In genomic region chr14:29722386-29723221, GRCm38 (mm10) we compare ENCODE assay signal across 9 mouse cellular contexts. TPM values are rescaled to one million over a fixed set of nuclear protein-coding genes. Genes with fewer than 3 reads are reported as not detected.
DNase-seq lines count a peak whose midpoint lies in the region; ATAC-seq lines count a peak whose summit lies in the region.
"Had no signal": no experiment of that assay in that cellular context is flagged by ENCODE, and none has a peak within 500 bp of the region (broad histone marks: within the 10 kb centered on the region; RNA-seq: fewer than 3 reads in every experiment).

No protein-coding gene starts in this region.

- H3K27me3 ChIP-seq in embryonic facial prominence, embryonic 14.5 days (replicated peaks; ENCODE audit: control insufficient read depth, insufficient read depth, low read length), result peaks cover 65% of the 10 kb centered on the region
- H3K27me3 ChIP-seq in hindbrain, embryonic 13.5 days, result peaks cover 78% of the 10 kb centered on the region
- H3K27me3 ChIP-seq in limb, embryonic 15.5 days, result peaks cover 83% of the 10 kb centered on the region

- H3K4me2 ChIP-seq in embryonic facial prominence, embryonic 14.5 days (ENCODE audit: low read depth, low read length), result peak overlapping the region; percentile 98
- peak overlapping the region; percentile 98 for H3K4me2 ChIP-seq in hindbrain, embryonic 13.5 days
- H3K4me2 ChIP-seq in limb, embryonic 15.5 days, result peak overlapping the region; percentile 99

- peak overlapping the region; percentile 80 for H3K27ac ChIP-seq in embryonic facial prominence, embryonic 14.5 days (replicated peaks; ENCODE audit: low read depth, low read length)
- peak overlapping the region; percentile 91 for H3K27ac ChIP-seq in hindbrain, embryonic 13.5 days
- peak overlapping the region; percentile 50 for H3K27ac ChIP-seq in limb, embryonic 15.5 days

- WGBS in embryonic facial prominence, embryonic 14.5 days, result under 1% methylated on average over 50 of the region's 76 CpGs
- under 1% methylated on average over 75 of the region's 76 CpGs for WGBS in hindbrain, embryonic 13.5 days
- WGBS in limb, embryonic 15.5 days, result under 1% methylated on average over 72 of the region's 76 CpGs

- H3K36me3 ChIP-seq in embryonic facial prominence, embryonic 14.5 days (ENCODE audit: control insufficient read depth, insufficient read depth, low read length), result no peaks in the 10 kb centered on the region
- no peaks in the 10 kb centered on the region for H3K36me3 ChIP-seq in hindbrain, embryonic 13.5 days
- no peaks in the 10 kb centered on the region for H3K36me3 ChIP-seq in limb, embryonic 15.5 days
- H3K36me3 ChIP-seq: G1E had no signal

- H3K4me1 ChIP-seq in embryonic facial prominence, embryonic 14.5 days (ENCODE audit: control insufficient read depth, insufficient read depth, low read length), result peaks cover 4% of the 10 kb centered on the region; the same call in 1 of the 2 replicates
- H3K4me1 ChIP-seq in hindbrain, embryonic 13.5 days (replicated peaks), result peaks cover 34% of the 10 kb centered on the region
- peaks cover 27% of the 10 kb centered on the region for H3K4me1 ChIP-seq in limb, embryonic 15.5 days

- peak; percentile 86 for DNase-seq in heart, adult 11 months
- DNase-seq in heart, adult 9 months (ENCODE audit: low spot score in 2 of 2), result no peak
- peak; percentile 73 for DNase-seq in ZHBTc4 (ENCODE audit: low read depth, low spot score)
- peak; percentile 56 for DNase-seq in embryonic facial prominence, embryonic 14.5 days (ENCODE audit: low spot score)
- DNase-seq in retina, postnatal 1 day, result peak; percentile 73
- DNase-seq in thymus, adult 18-20 months, result no peak

- H3K9me3 ChIP-seq in embryonic facial prominence, embryonic 14.5 days (ENCODE audit: control insufficient read depth, low read length), result no peaks in the 10 kb centered on the region
- no peaks in the 10 kb centered on the region for H3K9me3 ChIP-seq in hindbrain, embryonic 13.5 days
- no peaks in the 10 kb centered on the region for H3K9me3 ChIP-seq in limb, embryonic 15.5 days

- peak overlapping the region; percentile 75 for H3K4me3 ChIP-seq in embryonic facial prominence, embryonic 14.5 days (ENCODE audit: low read depth, low read length)
- peak overlapping the region; percentile 76 for H3K4me3 ChIP-seq in hindbrain, embryonic 13.5 days
- peak overlapping the region; percentile 63 for H3K4me3 ChIP-seq in limb, embryonic 15.5 days

- peak; percentile 79 for ATAC-seq in embryonic facial prominence, embryonic 14.5 days (ENCODE audit: low read depth)
- peak; percentile 64 for ATAC-seq in hindbrain, embryonic 13.5 days (ENCODE audit: low FRiP score)
- ATAC-seq in limb, embryonic 15.5 days (ENCODE audit: insufficient number of reproducible peaks, low FRiP score, low TSS enrichment, low read depth), result peak; percentile 42

- peak overlapping the region; percentile 77 for H3K9ac ChIP-seq in embryonic facial prominence, embryonic 14.5 days (ENCODE audit: low read depth, low read length)
- peak overlapping the region; percentile 89 for H3K9ac ChIP-seq in hindbrain, embryonic 13.5 days
- peak overlapping the region; percentile 57 for H3K9ac ChIP-seq in limb, embryonic 15.5 days

RNA-seq across cellular contexts. Expression of gene Cacna2d3, which starts 0.9 kb away (rescaled TPM):
- polyA plus RNA-seq in embryonic facial prominence, embryonic 14.5 days (2014; fragmentation: Nextera tagmentation; extraction: Ambion mirVana), result 16.4 and 19.6 TPM in 2 replicates
- polyA plus RNA-seq in hindbrain, embryonic 13.5 days (2015; fragmentation: Nextera tagmentation; extraction: Ambion mirVana), result 42.0 and 47.7 TPM in 2 replicates
- 6.5 and 7.2 TPM in 2 replicates for polyA plus RNA-seq in limb, embryonic 15.5 days (2015; fragmentation: Nextera tagmentation; extraction: Ambion mirVana)
- polyA plus RNA-seq: G1E had no signal

Comparison
In these comparisons a context has a peak if more than half of its experiments do, and no peak if none do; other contexts are left out.
1. DNase-seq: peak in heart, adult 11 months (single experiment), ZHBTc4 (single experiment), embryonic facial prominence, embryonic 14.5 days (single experiment) and retina, postnatal 1 day (single experiment); none in heart, adult 9 months (0 of 2) and thymus, adult 18-20 months (0 of 2).
2. Peak in every context shown above with its lines, with median percentiles within 50 percentile points of each other: ATAC-seq, H3K27ac ChIP-seq, H3K4me2 ChIP-seq, H3K4me3 ChIP-seq and H3K9ac ChIP-seq.